Mouse (Mus musculus) CD4-positive, CD25-positive, alpha-beta regulatory T cell, adult 4 months (primary cell): ENCODE measurements around the gene Gsdma3. TPM values are rescaled to one million over a fixed set of nuclear protein-coding genes. Genes with fewer than 3 reads are reported as not detected.
A peak's percentile ranks its signal among the peaks of the same experiment; 100 is the strongest.
"Not testable (repeated sequence)": the region's sequence is repeated elsewhere in the genome, so short reads cannot be mapped to it uniquely, and the experiment has no call there.

Experiments
- ATAC-seq: one replicate; pipeline ENCODE4 v1.8.0; 2017
- polyA plus RNA-seq, 2 experiments: library from polyadenylated mRNA; unstranded; fragments of 100-300 nt; shearing (Covaris generic); gene quantifications; one replicate each; pipeline ENCODE4 v1.2.1; 2017

The Gsdma3 gene
- polyA plus RNA-seq, 2 experiments from 2014 or later = 0.20 TPM; not detected in 1

GRCm38 (mm10) chr11:98595955-98596354 lies 30.2 kb upstream of the Gsdma3 start:
- ATAC-seq = peak; percentile 26

- peak; percentile 91 for ATAC-seq
Observed at GRCm38 (mm10) chr11:98597363-98597762, 28.8 kb upstream of the Gsdma3 start.

GRCm38 (mm10) chr11:98597991-98598390 lies 28.2 kb upstream of the Gsdma3 start, which contains the start of gene Lrrc3c:
Gene Lrrc3c (plus strand): TSS chr11:98598291.
- ATAC-seq = no peak

GRCm38 (mm10) chr11:98598851-98599290 lies 27.3 kb upstream of the Gsdma3 start:
- no peak for ATAC-seq

GRCm38 (mm10) chr11:98599291-98599690 lies 26.9 kb upstream of the Gsdma3 start:
- no peak for ATAC-seq

- ATAC-seq = no peak
Observed at GRCm38 (mm10) chr11:98602090-98602690, 24.0 kb upstream of the Gsdma3 start.

GRCm38 (mm10) chr11:98603953-98604352 lies 22.2 kb upstream of the Gsdma3 start:
- ATAC-seq = no peak

- ATAC-seq = not testable (repeated sequence)
Observed at GRCm38 (mm10) chr11:98604911-98605310, 21.2 kb upstream of the Gsdma3 start.

- ATAC-seq = peak; percentile 76
Observed at GRCm38 (mm10) chr11:98606763-98607162, 19.4 kb upstream of the Gsdma3 start.

GRCm38 (mm10) chr11:98620791-98621190 lies 5.4 kb upstream of the Gsdma3 start:
- no peak for ATAC-seq

GRCm38 (mm10) chr11:98623981-98624380 lies 2.2 kb upstream of the Gsdma3 start:
- ATAC-seq = not testable (repeated sequence)

GRCm38 (mm10) chr11:98624381-98624780 lies 1.8 kb upstream of the Gsdma3 start:
- ATAC-seq = not testable (repeated sequence)

- ATAC-seq = no peak
Observed at GRCm38 (mm10) chr11:98628706-98629105, 2.5 kb downstream of the Gsdma3 start.

GRCm38 (mm10) chr11:98630646-98631045 lies 4.5 kb downstream of the Gsdma3 start:
- ATAC-seq = no peak

GRCm38 (mm10) chr11:98635312-98635970 lies 9.3 kb downstream of the Gsdma3 start:
- ATAC-seq = peak; percentile 68

- no peak for ATAC-seq
Observed at GRCm38 (mm10) chr11:98637501-98637900, 11.3 kb downstream of the Gsdma3 start.

GRCm38 (mm10) chr11:98640091-98640490 lies 13.9 kb downstream of the Gsdma3 start:
- no peak for ATAC-seq

GRCm38 (mm10) chr11:98644757-98645156 lies 18.6 kb downstream of the Gsdma3 start:
- no peak for ATAC-seq

- ATAC-seq = no peak
Observed at GRCm38 (mm10) chr11:98645946-98646345, 19.8 kb downstream of the Gsdma3 start.

- ATAC-seq = no peak
Observed at GRCm38 (mm10) chr11:98646459-98646858, 20.3 kb downstream of the Gsdma3 start, which contains the start of gene Gsdma2. Gene Gsdma2 (plus strand): TSS chr11:98646759.

GRCm38 (mm10) chr11:98655076-98655475 lies 28.9 kb downstream of the Gsdma3 start:
- ATAC-seq = peak; percentile 79

- peak; percentile 82 for ATAC-seq
Observed at GRCm38 (mm10) chr11:98660517-98660916, 34.4 kb downstream of the Gsdma3 start.

GRCm38 (mm10) chr11:98664091-98664490 lies 37.9 kb downstream of the Gsdma3 start, which contains the start of gene Gsdma:
Gene Gsdma (plus strand): TSS chr11:98664351.
- no peak for ATAC-seq

- ATAC-seq = no peak
Observed at GRCm38 (mm10) chr11:98668984-98669383, 42.8 kb downstream of the Gsdma3 start.
